Mouse (Mus musculus): Measurements from ENCODE around the gene Gfod2.
A peak's percentile ranks its signal among the peaks of the same experiment; 100 is the strongest.

The Gfod2 gene

GRCm38 (mm10) chr8:105758277-105759108, at the start of gene Gfod2:
Gene Gfod2, minus strand, starts transcription at chr8:105758664.
- peak; percentile 97 to 99 for DNase-seq (ENCODE audit: low spot score in 2 of 2)

GRCm38 (mm10) chr8:105807766-105808165, 49.3 kb upstream of the Gfod2 start:
- no peak for DNase-seq (ENCODE audit: low spot score in 2 of 2)

GRCm38 (mm10) chr8:105805964-105806363, 47.5 kb upstream of the Gfod2 start:
- DNase-seq (ENCODE audit: low spot score in 2 of 2) = no peak

- no peak for DNase-seq (ENCODE audit: low spot score in 2 of 2)
Measured at GRCm38 (mm10) chr8:105805346-105805745, 46.9 kb upstream of the Gfod2 start.

- no peak for DNase-seq (ENCODE audit: low spot score in 2 of 2)
Measured at GRCm38 (mm10) chr8:105804797-105805196, 46.3 kb upstream of the Gfod2 start.

GRCm38 (mm10) chr8:105801153-105801904, 42.9 kb upstream of the Gfod2 start:
- no peak for DNase-seq (ENCODE audit: low spot score in 2 of 2)

GRCm38 (mm10) chr8:105799091-105799812, 40.8 kb upstream of the Gfod2 start:
- DNase-seq (ENCODE audit: low spot score in 2 of 2) = peak; percentile 25

- DNase-seq (ENCODE audit: low spot score in 2 of 2) = no peak
Measured at GRCm38 (mm10) chr8:105798408-105798807, 39.9 kb upstream of the Gfod2 start.

- no peak for DNase-seq (ENCODE audit: low spot score in 2 of 2)
Measured at GRCm38 (mm10) chr8:105795785-105796184, 37.3 kb upstream of the Gfod2 start.

GRCm38 (mm10) chr8:105794009-105794598, 35.6 kb upstream of the Gfod2 start:
- no peak for DNase-seq (ENCODE audit: low spot score in 2 of 2)

GRCm38 (mm10) chr8:105793331-105793730, 34.9 kb upstream of the Gfod2 start:
- no peak for DNase-seq (ENCODE audit: low spot score in 2 of 2)

GRCm38 (mm10) chr8:105789626-105790025, 31.2 kb upstream of the Gfod2 start:
- DNase-seq (ENCODE audit: low spot score in 2 of 2) = no peak

GRCm38 (mm10) chr8:105788927-105789326, 30.5 kb upstream of the Gfod2 start:
- no peak for DNase-seq (ENCODE audit: low spot score in 2 of 2)

GRCm38 (mm10) chr8:105788241-105788640, 29.8 kb upstream of the Gfod2 start:
- DNase-seq (ENCODE audit: low spot score in 2 of 2) = no peak

GRCm38 (mm10) chr8:105780298-105780697, 21.8 kb upstream of the Gfod2 start:
- DNase-seq (ENCODE audit: low spot score in 2 of 2) = no peak

GRCm38 (mm10) chr8:105777833-105778232, 19.4 kb upstream of the Gfod2 start:
- no peak for DNase-seq (ENCODE audit: low spot score in 2 of 2)

GRCm38 (mm10) chr8:105774498-105774897, 16.0 kb upstream of the Gfod2 start:
- peak; percentile 33 to 62 for DNase-seq (ENCODE audit: low spot score in 2 of 2)

GRCm38 (mm10) chr8:105773441-105773861, 15.0 kb upstream of the Gfod2 start:
- no peak for DNase-seq (ENCODE audit: low spot score in 2 of 2)

GRCm38 (mm10) chr8:105771398-105772175, 13.1 kb upstream of the Gfod2 start:
- DNase-seq (ENCODE audit: low spot score in 2 of 2) = no peak

- DNase-seq (ENCODE audit: low spot score in 2 of 2) = no peak
Measured at GRCm38 (mm10) chr8:105770609-105771008, 12.1 kb upstream of the Gfod2 start.
